Mouse (Mus musculus): Measurements from ENCODE around the gene Plcl1.

The Plcl1 gene

DNA sequence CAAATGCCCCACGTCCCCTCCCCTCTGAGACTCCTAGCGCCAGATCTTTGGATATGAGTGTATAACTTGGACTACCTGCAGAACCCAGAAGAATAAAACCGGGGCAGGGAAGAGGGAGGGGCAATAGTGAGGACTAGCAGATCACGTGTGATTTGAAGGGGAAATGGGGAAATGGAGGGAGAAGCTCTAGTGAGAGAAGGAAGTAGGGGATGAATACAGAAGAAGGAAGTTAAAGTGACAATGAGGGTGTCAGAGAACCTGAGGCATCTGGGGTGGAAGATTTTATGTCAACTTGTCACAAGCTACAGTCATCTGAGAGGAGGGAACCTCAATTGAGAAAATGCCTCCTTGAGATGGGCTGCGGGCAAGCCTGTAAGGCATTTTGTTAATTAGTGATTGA, 119.4 kb downstream of the Plcl1 start:
- no peak for DNase-seq (ENCODE audit: low spot score)

DNA sequence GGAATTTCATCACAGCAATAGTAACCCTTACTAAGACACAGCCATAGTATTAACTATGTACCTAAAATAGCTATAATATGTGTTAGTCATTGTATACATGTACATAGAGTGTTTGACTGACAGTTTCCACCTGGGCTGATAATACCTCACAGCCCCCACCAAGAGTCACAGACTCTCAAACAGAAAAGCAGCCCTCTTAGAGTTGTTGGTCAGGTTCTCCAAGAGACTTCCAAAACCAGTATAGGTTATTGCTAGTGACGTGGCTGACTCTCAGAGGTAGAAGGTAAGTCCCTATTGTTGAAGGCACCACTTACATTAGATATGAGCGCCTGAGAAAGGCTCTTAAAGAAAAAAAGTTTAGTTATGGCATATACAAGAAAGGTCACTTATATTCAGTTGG, 120.0 kb downstream of the Plcl1 start:
- no peak for DNase-seq (ENCODE audit: low spot score)

DNA sequence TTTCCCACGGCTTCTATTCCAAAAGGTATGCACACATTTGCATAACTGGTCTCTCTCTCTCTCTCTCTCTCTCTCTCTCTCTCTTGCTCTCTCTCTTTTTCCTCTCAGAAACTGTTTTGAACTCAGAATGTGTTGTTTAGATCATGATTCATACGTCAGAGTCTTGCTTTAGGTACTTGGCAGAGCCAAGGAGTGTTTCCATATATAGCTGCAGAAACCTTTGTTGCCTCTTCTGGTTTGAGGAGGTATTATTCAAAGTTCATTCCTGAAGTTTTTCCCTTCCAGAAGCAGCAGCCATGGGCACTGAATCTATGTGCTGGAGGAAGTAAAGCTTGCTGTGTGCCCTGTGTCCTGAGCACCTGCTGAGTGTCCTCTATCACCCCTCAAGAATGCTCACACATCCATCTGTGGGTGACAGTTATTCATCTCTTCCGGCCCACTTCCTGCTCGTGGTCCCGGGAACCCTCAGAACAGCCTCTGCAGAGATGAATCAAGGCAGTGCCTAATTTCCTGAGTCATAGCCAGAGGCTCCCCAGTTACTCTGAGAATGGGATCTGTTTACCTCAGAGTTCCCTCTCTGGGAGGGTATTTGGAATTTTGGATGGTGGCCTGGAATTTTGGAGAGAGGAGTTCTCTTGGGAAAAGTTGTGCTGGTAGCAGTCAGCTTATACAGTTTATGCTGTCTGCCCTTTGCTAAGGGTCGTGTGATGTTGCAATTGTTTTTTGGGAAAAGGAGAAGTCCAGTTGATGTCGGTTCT, 123.0 kb downstream of the Plcl1 start:
- DNase-seq (ENCODE audit: low spot score): no peak

DNA sequence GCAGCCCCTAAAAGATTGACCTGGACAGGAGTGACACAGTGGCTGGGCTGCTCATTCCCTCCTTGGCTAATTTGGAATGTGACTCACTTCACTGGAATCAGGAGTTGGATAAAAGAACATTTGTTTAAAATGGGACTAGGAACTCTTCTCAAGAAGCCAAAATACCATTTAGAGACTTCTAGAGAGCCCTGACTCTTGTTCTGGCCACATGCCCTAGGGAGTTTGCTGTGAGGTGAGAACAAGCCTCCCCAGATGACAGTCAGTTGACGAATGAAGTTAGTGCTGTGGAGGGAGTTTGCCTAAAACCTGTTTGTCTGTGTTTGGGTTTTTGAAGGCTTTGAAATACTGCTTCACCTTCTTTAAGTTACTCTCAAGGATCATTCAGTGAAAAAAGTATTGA, 128.1 kb downstream of the Plcl1 start:
- DNase-seq (ENCODE audit: low spot score): no peak

DNA sequence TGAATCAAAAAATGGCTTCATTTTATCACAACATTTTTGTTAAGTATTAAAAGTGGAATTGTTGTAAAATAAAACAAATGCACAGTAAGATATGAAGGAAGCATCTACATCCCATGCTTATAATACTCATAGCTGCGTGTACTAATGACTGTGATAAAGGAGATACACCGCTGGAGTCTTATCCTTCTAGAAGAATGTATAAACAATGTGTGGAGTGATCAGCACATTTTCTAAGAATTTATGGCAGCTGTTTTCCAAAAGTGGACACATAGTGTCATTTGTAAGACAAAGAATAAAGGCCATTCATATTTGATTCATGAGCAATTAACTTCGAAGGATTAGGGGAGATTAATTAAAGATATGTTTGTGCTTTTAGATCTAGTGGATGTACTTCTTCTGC, 148.7 kb downstream of the Plcl1 start:
- no peak for DNase-seq (ENCODE audit: low spot score)

DNA sequence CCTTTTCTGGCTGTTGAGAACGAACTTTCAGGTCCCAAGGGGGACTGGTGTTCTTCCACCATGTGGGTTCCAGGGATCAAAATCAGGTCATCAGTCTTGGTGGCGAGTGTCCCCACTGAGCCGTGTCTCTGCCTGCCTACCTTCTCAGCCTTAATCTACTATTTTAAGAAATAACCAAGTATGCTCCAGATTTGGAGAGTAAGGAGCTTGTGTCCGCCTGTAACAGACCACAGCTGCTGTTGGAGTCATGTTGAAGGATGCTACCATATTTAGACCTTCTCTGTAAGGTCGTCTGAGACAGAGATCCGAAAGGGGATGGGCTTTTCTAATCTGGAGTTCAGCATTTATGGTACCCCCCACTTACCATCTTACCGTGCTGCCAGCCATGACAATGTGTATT, 152.2 kb downstream of the Plcl1 start:
- DNase-seq (ENCODE audit: low spot score): no peak

DNA sequence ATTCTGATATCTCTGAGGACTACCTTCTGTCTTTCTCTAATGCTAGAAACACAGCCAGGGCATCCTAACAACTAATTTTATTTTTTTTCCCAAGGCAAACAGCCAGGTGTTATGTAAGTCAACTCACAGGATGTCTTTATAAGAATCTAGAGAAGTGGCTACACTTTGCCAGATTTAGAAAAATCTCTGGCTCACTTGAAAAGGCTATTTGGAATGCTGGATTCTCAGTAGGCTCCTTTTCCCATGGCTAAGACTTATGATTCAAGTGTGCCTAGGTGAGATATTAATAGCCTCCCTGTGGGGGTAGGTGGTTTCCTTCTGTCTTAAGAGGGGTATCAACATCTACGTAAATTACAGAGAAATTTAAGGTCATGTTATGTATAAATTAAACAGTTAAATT, 152.7 kb downstream of the Plcl1 start:
- no peak for DNase-seq (ENCODE audit: low spot score)

DNA sequence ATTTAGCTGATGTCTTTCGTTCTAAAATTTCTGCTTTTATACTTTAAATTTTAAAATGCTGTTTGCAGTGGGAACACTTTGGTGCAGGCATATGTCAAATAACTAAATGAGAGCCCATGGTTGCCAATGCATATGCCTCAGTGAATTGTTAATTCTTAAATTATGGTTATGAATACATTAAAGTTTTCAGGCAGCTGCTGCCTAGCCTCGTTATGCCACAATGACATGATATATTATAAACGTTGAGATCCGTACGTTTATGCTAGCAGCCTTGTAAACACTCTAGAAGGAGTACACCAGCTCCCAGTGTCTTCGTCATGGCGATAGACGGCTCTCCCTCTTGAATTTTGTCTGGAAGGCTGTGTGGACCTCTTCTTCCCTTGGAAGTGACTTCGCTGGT, 154.3 kb downstream of the Plcl1 start:
- DNase-seq (ENCODE audit: low spot score): no peak

DNA sequence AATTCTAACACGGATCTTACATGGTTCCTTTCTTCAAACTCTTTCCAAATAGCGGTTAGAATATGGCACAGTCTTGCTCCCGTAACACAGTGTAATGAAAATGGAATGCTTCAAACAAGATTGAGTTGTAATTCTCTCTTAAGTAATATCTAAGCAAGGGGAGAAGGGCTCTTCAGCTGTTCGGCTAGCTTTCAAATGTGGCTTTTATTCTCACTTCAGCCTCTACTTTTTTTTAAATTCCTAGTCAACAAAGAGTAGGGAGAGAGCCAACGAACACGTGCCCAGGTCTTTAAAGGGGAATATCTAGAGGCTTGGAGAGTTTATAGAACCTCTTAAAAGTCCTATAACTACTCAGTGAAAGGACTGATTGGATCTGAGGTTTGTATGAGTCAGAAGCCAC, 160.2 kb downstream of the Plcl1 start:
- no peak for DNase-seq (ENCODE audit: low spot score)

DNA sequence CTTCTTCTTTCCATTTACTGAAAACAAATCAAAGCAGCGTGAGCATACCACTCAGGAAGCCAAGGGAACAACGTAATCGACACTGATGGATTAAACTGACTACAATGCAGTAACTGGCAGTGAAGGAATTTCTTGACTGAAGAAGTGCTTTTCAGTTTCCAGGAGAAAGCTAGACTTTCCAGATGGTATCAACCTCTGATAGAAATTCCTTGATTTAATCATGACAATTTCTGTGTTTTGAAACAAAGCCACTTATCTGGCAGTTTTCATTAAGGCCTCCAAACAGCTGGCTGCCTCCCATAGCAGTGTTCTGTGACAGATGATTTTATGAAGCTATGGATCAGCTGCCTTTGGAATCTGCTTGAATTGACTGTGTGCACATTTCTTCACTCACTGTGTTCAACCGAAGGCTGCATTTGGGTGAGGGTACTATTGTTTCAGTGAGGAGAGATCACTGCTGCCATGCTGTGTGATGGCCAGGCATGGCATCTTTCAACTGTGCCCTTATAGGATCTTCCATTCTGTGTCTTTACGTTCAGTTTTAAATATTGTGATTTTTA, 162.2 kb downstream of the Plcl1 start:
- DNase-seq (ENCODE audit: low spot score): no peak

DNA sequence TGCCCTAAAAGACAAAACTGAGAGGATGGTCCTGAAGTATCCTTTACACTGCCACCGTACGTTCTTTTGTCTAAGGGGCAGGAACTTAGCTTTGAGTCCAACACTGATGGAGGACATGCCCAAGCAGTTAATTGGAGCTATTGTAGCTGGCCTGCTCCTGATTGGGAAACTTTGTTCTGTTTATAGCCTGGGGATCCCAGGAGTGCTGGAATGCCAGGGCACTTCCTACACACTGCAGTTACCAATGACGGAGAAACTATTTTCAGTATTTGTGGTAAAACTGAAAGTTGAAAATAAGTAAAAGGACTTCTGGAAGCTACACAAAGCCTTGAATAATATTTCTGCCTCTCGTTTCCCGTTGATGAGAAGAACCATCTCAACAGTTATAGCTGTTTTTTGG, 164.5 kb downstream of the Plcl1 start:
- no peak for DNase-seq (ENCODE audit: low spot score)

DNA sequence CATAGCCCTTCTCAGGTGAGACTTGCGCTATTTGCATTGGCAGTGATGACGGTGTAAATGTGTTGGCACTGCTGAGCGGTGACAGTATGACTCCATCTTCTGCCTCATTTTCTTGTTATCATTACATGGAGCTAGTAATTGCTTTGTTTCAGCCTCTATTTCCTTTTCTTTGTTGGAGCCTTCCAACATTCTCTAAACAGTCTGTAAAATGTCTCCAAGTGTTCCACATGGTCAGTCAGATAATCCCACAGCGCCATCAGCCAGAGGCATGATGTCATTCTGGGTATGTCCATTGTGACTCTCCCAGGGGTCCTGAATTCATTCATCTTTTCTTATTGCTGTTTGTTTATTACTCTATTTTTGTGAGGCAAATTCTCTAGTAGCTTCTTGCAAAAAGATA, 165.7 kb downstream of the Plcl1 start:
- no peak for DNase-seq (ENCODE audit: low spot score)

DNA sequence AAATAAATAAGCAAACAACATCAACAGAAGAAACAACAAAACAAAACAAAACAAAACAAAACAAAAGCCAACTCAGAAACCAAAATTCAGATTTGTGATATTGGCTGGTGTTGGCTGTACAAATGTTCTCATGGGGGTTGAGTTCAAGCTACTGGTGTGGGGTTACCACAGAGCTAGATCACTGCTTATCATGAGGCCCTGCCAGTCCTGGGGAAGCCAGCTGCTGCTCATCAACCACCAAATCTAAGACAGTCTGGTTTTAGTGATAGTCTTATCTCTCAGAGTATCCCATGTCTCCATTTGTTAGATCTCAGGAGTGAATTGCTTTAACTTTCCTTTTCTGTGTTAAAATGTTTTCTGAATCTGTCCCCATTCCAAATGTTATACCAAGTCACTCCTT, 166.5 kb downstream of the Plcl1 start:
- DNase-seq (ENCODE audit: low spot score): no peak

DNA sequence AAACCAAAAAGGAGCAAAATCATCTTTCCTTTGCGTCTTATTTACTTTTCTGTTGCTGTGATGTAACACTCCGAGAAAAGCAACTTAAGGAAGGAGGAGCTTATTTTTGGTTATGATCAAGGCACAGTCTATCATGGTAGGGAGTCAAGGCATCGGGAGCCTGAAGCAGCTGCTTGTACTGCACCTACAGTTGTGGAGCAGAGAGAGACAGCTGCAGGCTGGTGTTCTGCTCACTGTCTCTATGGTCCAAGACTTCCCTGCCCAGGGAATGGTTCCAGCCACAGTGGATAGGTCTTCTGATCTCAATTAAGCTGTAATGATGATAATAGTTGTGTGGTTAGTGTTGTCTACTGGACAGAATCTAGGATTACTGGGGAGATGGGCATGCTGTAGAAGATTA, 166.9 kb downstream of the Plcl1 start:
- DNase-seq (ENCODE audit: low spot score): no peak

DNA sequence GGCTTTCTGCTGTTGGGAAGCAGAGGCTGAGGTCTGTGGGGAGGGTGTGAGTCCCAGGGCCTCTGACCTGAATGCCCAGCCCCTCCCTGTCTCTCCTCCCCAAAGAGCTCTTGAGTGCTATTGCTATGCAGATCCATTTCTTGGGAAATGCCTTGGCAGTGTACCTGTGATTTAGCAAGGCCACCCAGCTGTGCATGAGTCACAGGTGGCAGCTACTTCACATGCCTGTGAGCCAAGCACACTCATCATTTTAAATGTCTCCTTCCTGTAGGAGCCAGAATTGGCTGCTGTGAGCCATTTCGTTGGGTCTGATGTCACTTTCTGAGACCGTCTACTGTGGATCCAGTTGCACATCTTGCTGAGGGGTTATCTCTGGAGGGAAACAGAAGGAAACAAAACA, 170.2 kb downstream of the Plcl1 start:
- DNase-seq (ENCODE audit: low spot score): no peak

DNA sequence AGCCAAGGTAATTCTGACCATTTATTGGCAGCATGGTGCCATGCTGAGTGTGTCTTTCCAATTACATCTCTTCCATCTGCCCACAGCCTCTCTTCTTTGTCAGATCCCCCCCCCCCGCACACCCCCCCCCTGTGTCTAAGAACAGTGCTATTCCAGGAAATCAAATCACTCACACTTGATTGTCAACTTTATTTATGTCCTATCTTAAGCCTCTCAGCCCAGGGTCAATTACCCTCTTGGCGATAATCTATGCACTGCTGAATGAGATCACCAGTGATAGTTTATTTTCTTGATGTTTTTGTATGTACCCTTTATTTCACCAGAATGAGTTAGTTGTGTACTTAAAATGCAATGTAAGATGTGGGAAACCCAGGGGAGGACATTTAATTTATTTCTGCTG, 176.0 kb downstream of the Plcl1 start:
- DNase-seq (ENCODE audit: low spot score): no peak

DNA sequence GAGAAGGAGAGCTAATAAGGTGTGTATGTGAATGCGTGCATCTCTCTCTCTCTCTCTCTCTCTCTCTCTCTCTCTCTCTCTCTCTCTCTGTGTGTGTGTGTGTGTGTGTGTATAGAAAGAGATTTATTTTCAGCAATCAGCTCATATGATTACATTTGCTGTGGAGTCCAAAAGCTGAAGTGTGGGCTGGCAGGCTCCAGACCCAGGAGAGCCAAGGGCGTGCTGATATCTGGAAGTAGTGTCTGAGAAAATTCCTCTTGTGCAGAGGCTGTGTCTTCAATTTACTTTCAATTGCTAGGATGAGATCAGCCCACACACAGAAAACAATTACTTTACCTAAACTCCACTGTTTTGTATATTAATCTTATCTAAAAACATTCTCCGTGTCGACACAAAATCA, 179.7 kb downstream of the Plcl1 start:
- no peak for DNase-seq (ENCODE audit: low spot score)

DNA sequence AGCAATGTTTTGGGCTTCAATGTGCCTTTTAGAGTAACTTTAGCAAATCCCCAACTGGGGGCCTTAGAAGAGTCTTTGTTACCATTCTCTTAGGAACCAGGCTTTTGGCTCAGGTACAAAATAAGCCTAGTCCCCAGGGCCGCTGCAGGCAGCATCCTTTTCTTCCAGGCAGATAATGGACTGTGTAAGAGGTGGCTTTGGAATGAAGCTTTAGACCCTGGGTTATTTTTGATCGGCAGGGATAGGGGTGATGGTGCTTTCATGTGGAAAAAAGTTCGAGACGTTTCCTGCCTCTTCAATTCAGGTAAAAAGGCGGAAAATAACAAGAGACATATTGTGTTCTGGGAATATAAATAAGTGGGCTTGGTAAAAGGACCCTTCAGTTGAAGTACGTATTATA, 182.4 kb downstream of the Plcl1 start:
- no peak for DNase-seq (ENCODE audit: low spot score)

DNA sequence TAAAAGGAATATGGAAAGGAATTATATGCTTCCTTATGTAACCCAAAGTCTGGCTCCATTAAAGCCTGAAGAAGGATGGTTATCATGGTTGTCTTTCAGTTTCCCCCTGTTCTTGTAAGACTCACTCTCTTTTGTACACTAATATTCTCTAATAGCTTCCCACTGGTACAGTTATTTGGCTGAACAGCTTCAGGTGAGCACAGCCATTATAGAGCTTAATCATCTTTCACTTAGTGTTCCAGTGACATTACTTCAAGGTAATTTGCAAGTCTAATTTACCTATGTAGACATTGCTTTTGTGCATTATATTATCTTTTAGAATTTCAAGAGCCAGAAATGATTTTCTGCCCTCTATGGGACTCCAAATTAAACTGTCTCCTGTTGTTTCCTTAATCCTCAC, 184.3 kb downstream of the Plcl1 start:
- no peak for DNase-seq (ENCODE audit: low spot score)

DNA sequence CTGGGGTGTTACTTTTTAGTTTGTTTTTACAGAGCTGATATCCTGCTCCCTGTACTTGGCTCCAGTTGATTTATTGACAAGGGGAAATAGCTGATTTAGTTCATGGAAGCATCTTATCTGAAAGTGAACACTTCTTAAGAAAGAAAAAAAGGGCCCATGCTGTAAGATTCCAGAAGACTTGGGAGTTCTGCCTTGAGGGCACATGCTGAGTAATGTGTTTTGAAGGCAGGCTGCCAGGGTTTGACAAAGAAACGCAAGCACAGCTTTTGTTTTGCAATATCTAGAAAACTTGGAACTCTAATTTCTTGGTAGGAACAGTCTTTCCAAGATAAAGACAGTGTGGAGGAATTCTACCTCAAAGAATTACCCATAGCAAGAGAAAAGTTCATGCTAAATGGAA, 194.8 kb downstream of the Plcl1 start:
- no peak for DNase-seq (ENCODE audit: low spot score)

DNA sequence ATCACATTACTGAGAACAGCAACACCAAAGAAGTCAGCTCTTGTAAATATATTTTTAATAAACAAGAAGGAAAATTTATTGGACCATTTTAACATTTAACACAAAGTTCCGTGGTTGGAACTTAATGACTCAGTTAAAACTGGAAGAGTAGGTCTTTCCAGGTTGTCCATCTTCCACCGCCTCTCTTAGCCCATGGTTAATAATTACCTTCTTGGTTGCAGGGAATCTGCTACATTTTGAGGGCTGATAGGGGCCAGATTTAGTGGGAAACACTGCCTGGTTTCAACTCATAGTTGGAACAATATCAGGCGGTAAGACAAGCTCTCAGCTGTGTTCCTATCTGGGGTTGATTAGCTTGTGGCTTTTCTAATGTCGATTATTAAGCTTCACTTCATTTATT, 198.9 kb downstream of the Plcl1 start:
- no peak for DNase-seq (ENCODE audit: low spot score)

DNA sequence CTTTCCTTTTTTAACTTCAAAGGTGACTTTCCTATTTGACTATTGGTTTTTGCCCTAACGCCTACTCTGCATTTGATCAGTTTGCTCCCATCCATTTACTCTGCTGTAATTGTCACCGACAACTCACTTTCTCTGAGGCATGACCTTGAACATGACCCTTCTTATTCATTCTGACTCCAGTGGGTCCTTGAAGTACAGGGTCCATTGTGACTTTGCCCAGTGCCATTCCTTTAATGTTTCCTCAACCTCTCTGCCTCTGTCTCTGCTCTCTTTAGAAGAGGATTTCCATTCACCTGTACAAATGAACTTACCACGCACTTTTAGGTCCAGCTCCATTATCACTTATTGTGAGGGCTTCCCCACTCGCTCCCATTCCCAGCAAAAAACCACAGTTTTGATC, 199.7 kb downstream of the Plcl1 start:
- no peak for DNase-seq (ENCODE audit: low spot score)

DNA sequence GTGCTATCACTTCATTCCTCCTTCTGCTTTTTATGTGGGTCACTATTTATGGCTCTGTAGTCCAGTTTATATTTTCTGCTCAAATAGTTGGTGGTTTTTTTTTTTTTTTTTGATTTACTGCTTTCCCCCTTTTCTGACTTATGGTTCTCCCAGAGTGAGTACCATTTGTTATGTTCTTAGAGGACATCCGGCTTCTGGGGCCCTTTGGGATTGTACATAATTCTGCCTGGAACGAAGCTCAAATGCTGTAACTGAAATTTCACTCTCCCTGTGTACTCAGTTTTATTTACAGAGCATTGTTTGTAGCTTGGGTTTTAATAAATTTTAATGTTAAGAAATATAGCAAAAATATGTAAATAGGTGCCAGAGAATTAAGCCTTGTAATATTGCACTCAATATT, 200.2 kb downstream of the Plcl1 start:
- DNase-seq (ENCODE audit: low spot score): no peak

DNA sequence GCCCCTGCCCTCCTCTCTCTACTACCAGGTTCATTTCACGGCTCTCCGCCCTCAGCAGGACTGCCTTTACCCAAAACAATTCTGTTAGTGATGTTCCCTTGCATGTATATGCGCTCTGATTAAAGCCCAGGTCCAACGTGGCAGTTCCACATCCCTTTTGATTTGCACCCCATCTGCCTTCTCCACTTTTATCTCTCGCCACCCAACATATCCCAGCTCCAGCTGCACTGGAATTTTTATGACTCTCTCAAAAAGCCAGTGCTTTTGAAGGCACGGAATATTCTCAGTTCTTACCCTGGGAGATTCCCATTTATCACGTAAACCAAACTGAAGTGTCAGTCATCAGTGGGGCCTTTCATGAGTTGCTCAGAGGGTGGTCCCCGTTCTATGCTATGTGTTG, 200.7 kb downstream of the Plcl1 start:
- DNase-seq (ENCODE audit: low spot score): no peak

All from testis, postnatal 10 days (tissue).